Mouse (Mus musculus): ENCODE data around the gene Inf2. TPM values are rescaled to one million over a fixed set of nuclear protein-coding genes. Genes with fewer than 3 reads are reported as not detected.

Gene Inf2
- total RNA-seq, 2 experiments from 2014 or later: 127 to 138 TPM

GRCm38 (mm10) chr12:112621900-112622299 lies 33.3 kb downstream of the Inf2 start:
- no peak for DNase-seq (ENCODE audit: low spot score in 2 of 2)

DNA sequence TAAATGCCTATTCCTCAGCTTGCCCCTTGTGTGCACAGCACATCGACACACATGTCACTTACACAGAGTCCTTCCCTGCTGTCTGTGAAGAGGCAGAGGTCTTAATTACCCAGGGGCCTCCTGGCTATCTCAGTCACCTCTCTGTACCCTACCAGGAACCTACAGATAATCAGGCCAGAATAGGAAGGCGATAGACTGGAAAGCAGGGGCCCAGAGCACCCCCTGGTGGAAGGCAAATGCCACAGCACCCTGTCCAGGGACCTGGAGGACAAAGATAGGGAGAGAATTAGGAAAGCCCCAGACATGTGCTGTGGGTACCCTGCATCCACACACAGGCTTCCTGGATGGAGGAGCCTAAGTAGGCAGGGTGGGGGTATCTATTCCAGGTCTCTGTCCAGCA lies 35.2 kb downstream of the Inf2 start:
- DNase-seq (ENCODE audit: low spot score in 2 of 2): peak; percentile 69 to 80

DNA sequence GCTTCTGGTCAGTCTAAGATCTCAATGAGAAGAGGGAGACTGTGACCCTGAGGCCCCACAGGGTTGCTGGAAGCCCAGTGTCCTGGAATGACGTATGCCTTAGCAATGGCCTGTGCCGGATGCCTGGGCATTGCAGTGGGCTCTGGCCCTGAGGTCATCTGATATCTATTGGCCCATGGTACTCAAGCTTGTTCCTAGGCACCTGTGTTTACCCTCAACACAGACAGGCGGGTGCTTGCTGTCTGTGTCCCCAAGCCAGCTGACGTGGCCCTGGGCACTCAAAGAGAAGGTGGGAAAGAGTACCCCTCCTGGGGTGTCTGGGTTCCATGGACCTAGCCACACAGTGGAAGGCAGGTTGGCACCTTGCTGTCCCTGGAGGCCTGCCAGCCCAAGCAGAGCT lies 37.1 kb downstream of the Inf2 start:
- DNase-seq (ENCODE audit: low spot score in 2 of 2): no peak

DNA sequence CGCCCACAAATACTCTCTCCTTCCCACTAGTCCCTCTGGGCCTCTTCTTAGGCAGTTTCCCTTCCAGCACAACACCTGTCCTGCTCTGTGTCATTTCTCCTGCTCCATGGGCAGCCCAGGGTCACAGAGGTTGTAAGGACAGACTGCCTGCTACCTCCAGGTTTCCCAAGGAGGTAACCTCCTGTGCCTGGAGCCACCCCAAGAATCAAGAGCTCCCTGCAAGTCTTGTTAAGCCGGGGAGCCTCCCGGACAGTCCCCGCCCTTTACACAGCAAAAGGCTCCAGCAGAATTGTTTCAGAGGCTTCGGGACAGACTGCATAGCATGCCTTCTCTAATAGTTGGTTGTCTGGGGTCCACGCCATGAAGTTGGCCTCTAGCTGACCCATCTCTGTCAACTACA lies 37.9 kb downstream of the Inf2 start:
- DNase-seq (ENCODE audit: low spot score in 2 of 2): no peak

- no peak for DNase-seq (ENCODE audit: low spot score in 2 of 2)
Measured at GRCm38 (mm10) chr12:112627097-112627881, 38.7 kb downstream of the Inf2 start.

DNA sequence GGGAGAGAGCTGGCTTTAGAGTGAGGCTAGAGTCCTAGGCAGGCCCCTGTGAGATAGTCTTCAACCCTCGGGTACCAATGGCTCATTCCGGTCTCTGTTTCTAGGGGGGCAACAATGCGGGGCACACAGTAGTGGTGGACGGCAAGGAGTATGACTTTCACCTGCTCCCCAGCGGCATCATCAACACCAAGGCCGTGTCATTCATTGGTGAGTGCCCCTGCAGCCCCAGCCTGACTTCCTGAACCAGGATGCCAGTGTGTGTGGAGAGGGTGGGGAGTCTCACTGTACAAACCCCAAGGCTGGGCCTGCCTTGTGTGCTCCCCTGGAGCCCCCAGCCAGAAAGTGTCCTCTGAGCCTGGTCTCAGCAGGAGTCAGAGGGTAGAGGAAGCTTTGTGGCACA lies 39.6 kb downstream of the Inf2 start:
- DNase-seq (ENCODE audit: low spot score in 2 of 2): no peak

- DNase-seq (ENCODE audit: low spot score in 2 of 2): peak; percentile 41 to 44
Measured at GRCm38 (mm10) chr12:112628928-112629721, 40.5 kb downstream of the Inf2 start.

DNA sequence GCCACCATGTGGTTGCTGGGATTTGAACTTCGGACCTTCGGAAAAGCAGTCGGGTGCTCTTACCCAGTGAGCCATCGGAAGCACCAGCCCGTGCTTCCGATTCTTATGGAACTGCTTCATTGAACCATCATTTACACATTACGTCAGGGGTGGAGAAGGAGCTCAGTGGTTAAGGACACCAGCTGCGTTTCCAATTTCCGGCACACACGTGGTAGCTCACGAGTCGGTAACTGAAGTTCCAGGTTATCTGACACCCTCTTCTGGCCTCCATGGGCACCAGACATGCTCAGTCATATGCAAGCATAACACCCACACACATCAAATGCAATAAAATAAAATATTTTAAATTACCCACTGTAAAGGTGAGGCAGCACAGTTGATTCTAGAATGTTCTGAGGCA lies 41.4 kb downstream of the Inf2 start:
- no peak for DNase-seq (ENCODE audit: low spot score in 2 of 2)

DNA sequence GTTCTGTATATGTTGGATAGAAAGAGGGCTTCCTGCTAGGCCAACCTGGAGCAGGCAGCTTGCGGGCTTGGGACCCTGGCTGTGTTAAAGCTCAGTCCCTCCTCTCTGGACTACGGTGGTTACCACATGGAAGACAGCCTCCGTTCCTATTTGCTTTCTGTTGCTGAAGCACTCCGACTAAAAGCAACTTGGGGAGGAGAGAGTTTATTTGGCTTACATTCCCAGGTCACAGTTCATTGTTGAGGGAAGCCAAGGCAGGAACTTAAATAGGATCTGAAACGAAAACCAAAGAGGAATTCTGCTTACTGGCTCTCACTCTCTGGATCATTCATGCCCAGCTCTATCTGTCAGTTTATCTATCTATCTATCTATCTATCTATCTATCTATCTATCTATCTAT lies 42.2 kb downstream of the Inf2 start:
- DNase-seq (ENCODE audit: low spot score in 2 of 2): no peak

- DNase-seq (ENCODE audit: low spot score in 2 of 2): no peak
Measured at GRCm38 (mm10) chr12:112631472-112631871, 42.9 kb downstream of the Inf2 start.

DNA sequence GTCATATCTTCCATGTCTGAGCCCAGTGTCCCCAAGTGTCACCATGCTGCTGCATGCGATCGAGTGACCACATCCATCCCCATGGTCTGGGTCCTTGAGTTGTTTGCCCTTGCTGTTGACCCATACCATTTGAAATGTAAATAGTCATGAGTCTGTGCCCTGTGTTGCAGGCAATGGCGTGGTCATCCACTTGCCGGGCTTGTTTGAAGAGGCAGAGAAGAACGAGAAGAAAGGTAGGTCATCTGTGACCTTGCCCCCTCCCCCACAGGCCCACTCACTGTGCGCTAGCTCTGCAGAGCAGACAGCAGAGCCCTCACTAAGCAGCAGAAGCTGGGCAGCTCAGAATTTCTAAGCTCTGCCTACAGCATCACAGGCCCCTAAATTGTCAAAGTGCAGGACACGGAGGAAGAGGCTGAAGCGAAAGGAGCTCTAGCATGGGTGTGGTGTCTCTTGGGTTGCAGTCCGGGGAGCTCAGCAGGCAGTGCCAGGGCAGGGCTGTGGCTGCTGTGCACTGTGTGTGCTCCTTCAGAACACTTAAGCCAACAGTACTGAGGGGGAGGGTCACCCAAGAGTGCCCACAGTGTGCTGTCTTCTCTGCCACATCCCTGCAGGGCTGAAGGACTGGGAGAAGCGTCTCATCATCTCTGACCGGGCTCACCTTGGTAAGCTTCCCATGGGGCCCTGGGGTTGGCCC lies 43.6 kb downstream of the Inf2 start:
- no peak for DNase-seq (ENCODE audit: low spot score in 2 of 2)

GRCm38 (mm10) chr12:112632907-112633306 lies 44.3 kb downstream of the Inf2 start:
- no peak for DNase-seq (ENCODE audit: low spot score in 2 of 2)

GRCm38 (mm10) chr12:112633686-112634085 lies 45.1 kb downstream of the Inf2 start:
- no peak for DNase-seq (ENCODE audit: low spot score in 2 of 2)

GRCm38 (mm10) chr12:112639526-112639925 lies 50.9 kb downstream of the Inf2 start:
- DNase-seq (ENCODE audit: low spot score in 2 of 2): no peak

DNA sequence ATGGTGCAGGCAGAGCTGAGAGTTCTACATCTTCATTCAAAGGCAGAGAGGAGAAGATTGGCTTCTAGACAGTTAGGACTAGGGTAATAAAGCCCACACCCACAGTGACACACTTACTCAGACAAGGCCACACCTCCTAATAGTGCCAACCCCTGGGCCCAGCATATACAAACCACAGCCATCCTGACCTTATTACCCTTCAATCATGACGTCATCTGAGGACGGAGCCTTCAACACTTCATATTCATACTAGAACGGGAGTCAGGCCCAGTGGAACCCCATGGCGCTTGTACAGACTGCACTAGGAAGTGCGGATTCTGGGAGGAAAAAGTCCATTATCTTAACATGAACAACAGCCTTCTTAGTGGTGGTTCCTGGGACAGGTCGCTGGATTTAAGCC lies 54.5 kb downstream of the Inf2 start:
- no peak for DNase-seq (ENCODE audit: low spot score in 2 of 2)

- DNase-seq (ENCODE audit: low spot score in 2 of 2): peak; percentile 98 to 99
Measured at GRCm38 (mm10) chr12:112644180-112644854, 55.7 kb downstream of the Inf2 start, which contains the start of gene Siva1. Gene Siva1, plus strand, starts transcription at chr12:112644679.

DNA sequence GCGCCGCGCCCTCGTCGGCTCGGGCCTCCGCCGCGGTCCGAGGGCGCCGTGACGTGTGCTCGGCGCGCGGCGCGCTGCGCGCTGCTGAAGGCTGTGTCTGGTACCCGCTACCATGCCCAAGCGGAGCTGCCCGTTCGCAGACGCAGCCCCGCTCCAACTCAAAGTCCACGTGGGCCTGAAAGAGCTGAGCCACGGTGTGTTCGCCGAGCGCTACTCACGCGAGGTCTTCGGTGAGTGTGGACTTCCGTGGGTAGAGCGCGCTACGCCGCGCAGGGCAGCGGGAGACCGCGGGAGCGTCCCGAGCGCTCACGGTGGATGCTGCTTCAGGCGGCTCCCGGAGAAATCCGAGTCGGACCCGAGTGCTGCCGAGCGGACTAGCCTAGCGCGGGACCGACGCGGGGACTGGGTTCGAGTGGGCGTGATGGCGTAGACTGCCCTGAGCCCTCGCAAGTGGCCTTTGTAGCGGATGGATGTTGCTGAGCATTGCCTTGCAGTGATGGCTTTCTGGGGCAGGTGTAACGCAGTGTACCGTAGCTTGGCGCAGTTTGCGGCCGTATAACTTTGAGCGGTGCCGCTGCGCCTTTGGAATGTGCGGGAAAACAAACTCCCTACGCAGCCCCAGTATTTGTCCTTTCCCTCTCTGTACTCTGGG lies 56.4 kb downstream of the Inf2 start:
- DNase-seq (ENCODE audit: low spot score in 2 of 2): peak; percentile 46 to 55

- DNase-seq (ENCODE audit: low spot score in 2 of 2): no peak
Measured at GRCm38 (mm10) chr12:112646139-112646538, 57.6 kb downstream of the Inf2 start.

DNA sequence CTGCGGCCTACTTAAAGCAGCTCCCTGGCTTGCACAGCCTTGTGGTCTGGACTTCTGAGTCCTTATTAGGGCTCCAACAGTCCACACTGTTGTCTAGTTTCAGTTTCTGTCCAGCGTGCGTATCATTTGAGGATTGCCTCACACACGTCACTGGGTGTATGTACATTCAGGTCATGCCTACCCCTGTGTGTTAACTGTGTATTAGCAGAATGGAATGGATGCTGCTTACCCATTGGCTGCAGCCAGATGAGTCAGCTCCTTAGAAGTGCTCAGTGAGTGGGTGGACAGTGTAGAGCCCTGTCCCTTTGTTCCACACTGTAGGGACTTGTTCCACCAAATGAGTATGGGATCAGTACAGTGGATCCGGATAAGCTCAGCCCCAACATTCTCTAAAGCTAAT lies 59.5 kb downstream of the Inf2 start:
- no peak for DNase-seq (ENCODE audit: low spot score in 2 of 2)

DNA sequence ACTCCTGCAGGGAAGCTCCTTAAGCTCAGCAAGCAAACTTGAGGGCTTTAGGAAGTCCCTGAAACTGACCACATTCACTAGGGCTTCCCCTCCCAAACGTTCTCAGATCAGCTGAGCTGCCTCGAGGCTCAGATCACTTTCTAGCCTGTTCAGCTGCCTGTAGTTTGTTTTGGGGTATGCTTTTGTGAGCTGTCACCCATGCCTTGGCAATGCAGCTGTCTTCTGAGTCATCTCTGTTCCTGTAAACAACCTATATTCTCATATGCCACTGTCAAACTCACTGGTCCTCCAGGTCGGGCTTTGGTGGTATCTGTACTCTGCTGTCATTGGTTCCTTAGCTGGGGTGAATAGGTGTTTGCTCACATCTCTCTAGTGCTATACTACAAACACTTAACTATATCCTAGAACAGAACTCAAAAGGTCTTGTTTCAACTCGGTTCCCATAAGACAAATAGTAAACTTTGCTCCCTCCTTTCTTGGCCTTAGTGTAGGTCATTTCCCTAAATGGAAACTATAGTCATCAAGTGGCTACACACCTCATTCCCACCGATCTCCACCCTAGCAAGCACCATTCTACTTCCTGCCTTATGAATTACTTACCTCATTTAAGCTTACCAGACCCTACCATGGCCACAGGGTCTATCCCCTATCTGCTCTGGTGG lies 63.3 kb downstream of the Inf2 start:
- no peak for DNase-seq (ENCODE audit: low spot score in 2 of 2)

All from left cerebral cortex, adult 18-20 months (tissue).